Mouse (Mus musculus): ENCODE measurements around the gene Cxadr. TPM values are rescaled to one million over a fixed set of nuclear protein-coding genes. Genes with fewer than 3 reads are reported as not detected.

Gene Cxadr
- polyA plus RNA-seq, 1 experiment from 2014 or later = 20.3 TPM

DNA sequence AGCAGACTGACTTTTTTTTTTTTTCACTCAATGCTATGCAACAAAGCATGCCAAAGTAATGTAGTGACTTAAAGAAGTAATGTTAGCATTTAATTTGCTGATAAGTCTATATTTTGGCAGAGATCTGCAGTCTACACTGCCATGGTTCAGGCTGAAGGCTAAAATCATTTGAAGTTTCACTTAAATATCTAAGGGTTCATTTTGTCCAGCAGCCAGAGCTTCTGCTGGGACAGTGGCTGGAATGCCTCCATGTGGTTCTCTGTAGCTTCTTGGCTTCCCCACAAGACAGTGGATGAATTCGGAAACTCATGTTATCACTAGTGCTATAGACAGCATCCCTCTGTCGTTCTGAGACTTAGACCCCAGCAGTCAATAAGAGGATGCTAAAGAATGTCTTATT, 105.4 kb downstream of the Cxadr start:
- Histone ChIP-seq H3K9ac (no peak overlapping the region), H3K27me3 (no peaks in the 10 kb centered on the region), H3K27ac (replicated peaks) (no peak overlapping the region), H3K4me3 (replicated peaks) (no peak overlapping the region), H3K36me3 (no peaks in the 10 kb centered on the region), H3K4me2 (replicated peaks) (no peak overlapping the region), H3K9me3 (replicated peaks) (no peaks in the 10 kb centered on the region), H3K4me1 (no peaks in the 10 kb centered on the region)
- WGBS = 70% methylated on average over 2 of the region's 2 CpGs
- ATAC-seq (ENCODE audit: insufficient number of reproducible peaks, low FRiP score, low TSS enrichment, low read depth) = no peak

DNA sequence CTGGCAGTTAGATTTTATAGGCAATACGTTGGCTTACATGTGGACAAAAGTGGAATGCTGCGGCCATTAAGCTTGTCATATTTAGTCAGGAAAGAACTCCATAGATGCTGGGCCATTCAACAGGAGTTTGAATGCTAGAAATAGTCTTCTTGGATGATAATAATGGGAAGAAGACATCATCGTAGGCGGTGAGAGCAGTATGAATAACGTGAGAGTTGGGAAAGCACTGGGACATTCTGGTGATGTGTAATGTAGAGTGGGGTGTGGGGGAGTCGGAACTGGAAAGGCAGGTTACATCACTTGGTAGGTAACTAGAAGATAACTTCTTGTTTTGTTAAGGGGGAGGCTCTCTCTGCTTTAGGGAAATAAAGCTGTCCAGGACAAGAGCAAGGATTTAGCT, 106.6 kb downstream of the Cxadr start:
- no peaks in the 10 kb centered on the region for H3K27me3 ChIP-seq
- no peaks in the 10 kb centered on the region for H3K9me3 ChIP-seq (replicated peaks)
- H3K36me3 ChIP-seq = no peaks in the 10 kb centered on the region
- H3K4me1 ChIP-seq = no peaks in the 10 kb centered on the region
- no peak overlapping the region for H3K27ac ChIP-seq (replicated peaks)
- ATAC-seq (ENCODE audit: insufficient number of reproducible peaks, low FRiP score, low TSS enrichment, low read depth) = no peak
- H3K9ac ChIP-seq = no peak overlapping the region
- H3K4me3 ChIP-seq (replicated peaks) = no peak overlapping the region
- H3K4me2 ChIP-seq (replicated peaks) = no peak overlapping the region
- WGBS = 86% methylated on average over 6 of the region's 6 CpGs

Other genes with a start within 250 kb of the Cxadr start
- 67.0 and 70.9 TPM in 2 replicates for gene Btg3, start 75.7 kb downstream of the Cxadr start, polyA plus RNA-seq (2015; fragmentation: Nextera tagmentation; extraction: Ambion mirVana)